Mouse (Mus musculus) left cerebral cortex, adult 8-10 months (tissue): ENCODE data around the gene 2210017I01Rik. TPM values are rescaled to one million over a fixed set of nuclear protein-coding genes. Genes with fewer than 3 reads are reported as not detected.

Experiments
- DNase-seq, 2 experiments: peaks; one replicate each; pipeline ENCODE4 v3.0.0; 2022; ENCODE audit warnings: low spot score in 2 of 2
- total RNA-seq, 4 experiments: library from RNA; stranded (reverse); gene quantifications; 2 replicates each; pipeline ENCODE4 v1.2.4; 2022

2210017I01Rik gene
- total RNA-seq, result not detected

DNA sequence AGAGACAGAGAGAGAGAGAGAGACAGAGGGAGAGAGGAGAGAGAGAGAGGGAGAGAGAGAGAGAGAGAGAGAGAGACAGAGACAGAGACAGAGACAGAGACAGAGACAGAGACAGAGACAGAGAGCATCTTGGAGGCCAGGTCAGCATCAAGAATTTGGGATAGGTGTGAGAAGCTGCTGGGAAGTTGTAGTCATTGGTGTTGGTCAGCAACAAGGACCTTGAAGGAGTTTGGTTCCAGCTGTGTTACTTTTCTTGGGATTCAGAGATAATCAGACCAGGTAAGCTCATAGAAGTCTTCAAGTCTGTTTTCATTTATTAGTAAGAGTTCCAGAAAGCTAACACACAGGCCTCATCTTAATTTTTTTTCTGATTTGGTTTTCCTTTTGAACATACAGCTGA, at the start of gene 2210017I01Rik:
Gene 2210017I01Rik (minus strand): TSS at position 101 of the 400 bp plus-strand sequence.
- DNase-seq, result no peak

DNA sequence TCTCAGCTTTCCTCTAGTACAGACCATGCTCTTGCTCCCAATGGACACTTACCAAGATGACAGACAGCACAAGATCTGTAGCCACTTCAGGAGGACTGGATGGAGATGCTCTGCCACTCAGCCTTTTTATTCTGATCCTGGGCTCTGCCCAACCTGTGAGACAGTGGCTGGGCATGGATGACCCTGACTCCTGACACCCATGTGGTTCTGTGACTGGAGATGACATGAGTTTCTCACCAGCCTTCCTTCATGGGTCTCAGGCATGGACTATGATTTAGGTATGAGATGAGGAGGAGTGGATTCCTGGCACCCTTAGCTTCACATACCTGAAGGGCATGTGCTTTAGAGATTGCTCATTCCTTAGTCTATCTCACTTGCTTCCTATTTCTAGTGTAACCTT, 49.5 kb upstream of the 2210017I01Rik start, which contains the start of gene Lce1b:
Gene Lce1b (minus strand): TSS at position 101 of the 400 bp plus-strand sequence.
- DNase-seq, result no peak

DNA sequence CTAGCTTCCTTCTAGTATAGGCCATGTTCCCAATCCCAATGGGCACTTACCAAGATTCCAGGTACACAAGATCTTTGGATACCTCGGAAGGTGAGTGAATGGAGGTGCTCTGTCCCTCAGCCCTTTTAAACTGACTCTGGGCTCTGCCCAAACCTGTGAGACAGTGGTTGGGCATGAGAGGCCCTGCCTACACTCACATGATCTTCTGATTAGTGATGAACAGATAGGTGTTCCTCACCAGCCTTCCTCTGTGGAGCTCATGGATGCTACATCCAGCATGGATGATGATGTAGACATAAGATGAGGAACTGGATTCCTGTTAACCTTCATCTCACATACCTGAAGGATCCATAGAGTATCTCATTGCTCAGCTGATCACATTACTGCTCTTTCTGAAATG, 40.9 kb upstream of the 2210017I01Rik start, which contains the start of gene Lce1a1:
Gene Lce1a1 (minus strand): TSS at position 101 of the 400 bp plus-strand sequence.
- DNase-seq, result no peak

DNA sequence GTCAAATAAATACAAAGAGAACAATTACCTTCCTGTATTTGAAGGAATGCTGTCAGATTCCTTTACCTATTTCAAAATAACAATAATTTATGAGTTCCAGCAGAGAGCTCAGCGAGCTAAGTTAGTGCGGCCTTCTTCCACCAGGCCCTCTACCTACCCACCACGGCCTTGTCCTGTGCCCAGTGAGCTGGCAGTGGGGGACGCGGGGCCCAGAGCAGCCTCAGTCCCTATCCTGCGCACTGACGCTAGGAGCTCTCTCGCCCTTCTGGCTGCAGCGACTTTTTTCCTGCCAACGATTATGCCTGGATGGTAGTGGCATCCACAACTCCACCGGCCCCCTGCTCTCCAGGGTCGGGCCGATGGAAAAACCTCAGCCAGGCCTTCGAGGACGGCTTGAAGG, 32.6 kb upstream of the 2210017I01Rik start:
- DNase-seq, result no peak

DNA sequence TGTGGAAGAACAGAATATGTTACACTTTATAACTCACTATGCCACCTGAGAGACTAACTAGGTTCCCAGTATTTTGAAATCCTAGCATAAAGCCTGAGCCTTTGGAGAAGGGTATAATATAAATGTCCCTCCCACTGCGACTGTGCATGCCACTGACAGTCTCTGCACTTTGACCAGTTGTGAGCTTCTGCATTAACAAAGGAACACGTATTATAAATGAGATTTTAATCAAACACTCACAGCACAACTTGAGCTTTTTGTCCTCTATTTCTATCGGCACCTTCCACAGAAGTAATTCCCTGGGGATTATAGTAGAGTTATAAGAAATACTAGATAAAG, 31.3 kb upstream of the 2210017I01Rik start:
- no peak for DNase-seq

DNA sequence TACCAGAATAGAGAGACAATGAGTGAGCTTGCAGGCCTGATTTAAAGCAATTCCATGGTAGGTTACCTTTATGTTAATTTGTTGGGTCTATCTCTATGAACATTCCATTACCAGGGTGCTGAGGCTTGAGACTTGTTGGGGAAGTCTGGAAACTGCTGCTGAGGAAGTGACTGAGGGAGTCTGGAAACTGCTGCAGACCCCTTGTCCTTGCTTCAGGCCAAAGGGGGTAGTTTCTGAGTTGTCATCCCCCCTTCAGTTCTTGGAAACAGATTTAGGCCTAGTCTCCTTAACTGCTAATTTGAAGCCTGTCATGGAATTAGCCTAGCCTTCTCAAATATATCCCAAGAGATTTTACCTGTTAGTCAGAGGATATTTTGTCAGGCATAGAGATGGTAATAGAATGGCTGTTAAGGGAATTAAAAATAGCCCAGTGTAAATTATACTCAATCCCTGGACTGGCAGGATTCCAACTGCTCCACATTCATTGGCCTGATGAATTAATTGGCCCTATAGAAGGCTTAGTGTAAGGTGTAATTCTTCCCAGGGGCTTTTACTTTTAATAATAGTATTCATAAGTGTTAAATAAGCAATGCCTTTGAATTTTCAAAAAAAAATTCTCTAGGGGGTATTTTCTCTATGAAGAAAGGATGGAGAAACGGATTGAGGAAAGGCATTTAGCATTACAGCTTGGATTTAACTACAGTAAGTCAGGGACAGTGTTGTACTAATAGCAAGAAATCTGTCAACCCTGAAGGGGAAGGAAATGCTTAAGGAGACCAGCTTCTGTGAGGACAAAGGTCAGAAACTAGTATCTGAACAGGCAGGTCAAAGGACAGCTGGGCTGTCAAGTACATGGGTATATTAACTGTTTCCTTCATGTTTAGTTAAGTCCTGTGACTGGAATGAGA, 30.7 kb upstream of the 2210017I01Rik start:
- DNase-seq, result no peak

- no peak for DNase-seq
Observed at GRCm38 (mm10) chr3:92621560-92621959, 14.3 kb upstream of the 2210017I01Rik start, which contains the start of gene Lce6a. TSS of gene Lce6a (minus strand) at chr3:92621660.

DNA sequence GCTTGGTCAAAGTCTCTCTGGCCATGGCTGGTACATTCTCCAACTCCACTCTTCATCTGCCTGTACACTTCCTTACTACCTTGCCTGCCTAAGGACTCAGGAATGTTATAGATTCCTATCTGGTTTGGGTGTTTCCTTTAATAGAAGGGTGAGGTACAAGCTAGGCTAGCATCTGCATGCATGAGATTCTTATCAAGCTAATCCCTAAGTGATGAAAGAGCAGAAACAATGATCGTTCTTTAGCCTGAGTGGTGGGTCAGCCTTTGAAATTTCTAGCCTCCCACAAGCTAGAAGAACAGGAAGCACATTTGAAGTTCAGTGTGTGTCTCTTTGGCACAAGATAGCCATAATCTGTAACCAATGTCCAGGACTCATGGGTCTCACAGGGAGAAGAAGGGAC, 2.5 kb upstream of the 2210017I01Rik start:
- DNase-seq, result no peak

GRCm38 (mm10) chr3:92602169-92602568, 5.1 kb downstream of the 2210017I01Rik start:
- DNase-seq, result no peak

DNA sequence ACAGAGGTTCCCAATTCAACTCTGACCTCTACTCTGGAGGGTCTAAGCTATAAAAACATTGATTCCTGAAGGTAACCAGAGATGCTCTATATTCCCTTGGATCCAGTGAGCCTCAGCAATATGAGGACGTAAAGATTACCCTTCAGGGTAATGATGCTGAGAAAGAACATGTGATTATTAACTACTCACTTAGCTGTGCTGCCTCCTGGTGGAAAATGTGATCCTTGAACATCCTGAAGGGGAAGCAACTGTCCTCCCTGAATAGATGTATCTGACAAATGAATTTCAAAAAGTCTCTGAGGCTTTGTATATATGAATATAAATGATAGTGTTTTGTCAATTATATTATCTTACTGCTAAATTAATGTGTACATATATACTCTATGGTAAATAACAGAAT, 6.8 kb downstream of the 2210017I01Rik start:
- no peak for DNase-seq

DNA sequence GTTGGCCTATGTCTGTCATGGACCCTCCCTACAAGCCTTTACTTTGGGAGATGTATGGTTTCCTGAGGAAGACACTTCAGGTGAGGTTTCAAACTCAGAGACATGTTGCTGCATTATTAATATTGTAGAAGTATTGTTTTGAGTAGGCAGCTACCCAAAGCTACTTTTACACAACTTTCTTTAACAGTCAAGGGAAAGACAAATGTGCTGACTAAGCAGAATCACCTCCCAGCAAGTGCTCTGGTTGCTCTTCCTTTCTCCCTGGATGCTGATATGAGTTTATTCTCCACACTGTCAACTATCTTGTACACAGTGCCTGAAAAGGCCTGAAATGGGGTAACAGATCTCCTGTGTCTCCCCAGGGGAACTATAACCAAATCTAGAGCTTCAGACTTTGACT, 7.3 kb downstream of the 2210017I01Rik start:
- DNase-seq, result no peak

DNA sequence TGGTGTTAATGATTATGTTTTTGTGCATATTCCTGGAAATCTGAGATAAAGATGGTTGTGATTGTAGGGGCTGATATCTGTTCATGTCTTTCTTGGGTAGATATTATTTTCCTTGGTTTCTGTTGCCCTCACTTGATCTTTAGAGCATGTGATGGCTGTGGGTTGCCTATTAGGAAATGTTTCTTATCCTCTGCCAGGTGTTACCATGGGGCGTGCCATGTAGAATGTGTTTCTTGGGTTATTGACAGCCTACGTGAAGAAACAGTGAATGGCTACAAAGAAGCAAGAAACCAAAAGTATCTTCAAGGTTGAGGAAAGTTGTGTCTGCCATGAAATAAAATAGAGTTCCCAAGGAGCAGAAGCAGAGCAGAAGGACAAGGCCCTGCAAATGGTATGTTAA, 8.9 kb downstream of the 2210017I01Rik start:
- no peak for DNase-seq

- no peak for DNase-seq
Observed at GRCm38 (mm10) chr3:92588858-92589257, 18.4 kb downstream of the 2210017I01Rik start, which contains the start of gene Smcp. TSS of gene Smcp (minus strand) at chr3:92588997.

- no peak for DNase-seq
Observed at GRCm38 (mm10) chr3:92587190-92587589, 20.1 kb downstream of the 2210017I01Rik start.

DNA sequence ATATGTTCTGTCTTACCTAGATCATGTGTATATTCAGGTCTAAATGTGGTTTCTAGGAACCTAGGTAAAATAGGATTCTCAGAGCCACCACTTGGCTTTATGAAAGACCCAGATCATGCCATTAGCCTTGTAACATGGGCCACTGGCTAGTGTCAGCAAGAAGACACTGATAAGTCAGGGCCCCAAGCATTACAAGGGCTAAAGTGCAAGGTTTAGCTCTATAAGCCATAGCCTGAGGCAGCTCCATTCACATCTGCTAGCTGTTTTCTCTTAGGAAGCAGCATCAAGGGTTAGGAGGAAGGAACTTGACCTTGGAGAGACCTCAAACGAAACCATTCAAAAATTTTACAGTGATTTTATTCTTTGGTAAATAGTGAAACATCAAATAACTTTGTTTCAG, 22.2 kb downstream of the 2210017I01Rik start:
- no peak for DNase-seq

- DNase-seq, result no peak
Observed at GRCm38 (mm10) chr3:92583164-92583826, 24.0 kb downstream of the 2210017I01Rik start.

GRCm38 (mm10) chr3:92579508-92579907, 27.8 kb downstream of the 2210017I01Rik start:
- no peak for DNase-seq

- DNase-seq, result no peak
Observed at GRCm38 (mm10) chr3:92578652-92579413, 28.5 kb downstream of the 2210017I01Rik start.

GRCm38 (mm10) chr3:92573449-92574041, 33.7 kb downstream of the 2210017I01Rik start, which contains the start of gene Ivl:
TSS of gene Ivl (minus strand) at chr3:92573735.
- no peak for DNase-seq

- no peak for DNase-seq
Observed at GRCm38 (mm10) chr3:92572514-92573155, 34.7 kb downstream of the 2210017I01Rik start.

- no peak for DNase-seq
Observed at GRCm38 (mm10) chr3:92568752-92569151, 38.5 kb downstream of the 2210017I01Rik start.
